Mouse (Mus musculus) intestine, embryonic 15.5 days (tissue): ENCODE measurements around the gene Spata31d1b. TPM values are rescaled to one million over a fixed set of nuclear protein-coding genes. Genes with fewer than 3 reads are reported as not detected.

Experiments used
- ATAC-seq: fragments of 200-750 bp; cut with Nextera tagmentation; 2 replicates; pipeline ENCODE4 v1.8.0; 2017; ENCODE audit warnings: moderate TSS enrichment, moderate library complexity
- H3K27ac ChIP-seq: fragments of 300-500 bp; sonication (generic); 2 replicates; pipeline ENCODE4 v1.5.1; 2015; ENCODE audit warnings: mild to moderate bottlenecking, inconsistent platforms
- H3K27me3 ChIP-seq: fragments of 300-500 bp; sonication (generic); replicated peaks from 2 replicates; pipeline ENCODE4 v1.6.1; 2015; ENCODE audit warnings: inconsistent platforms
- H3K36me3 ChIP-seq: fragments of 300-500 bp; sonication (generic); 2 replicates; pipeline ENCODE4 v1.6.1; 2015; ENCODE audit warnings: inconsistent platforms
- H3K4me1 ChIP-seq: fragments of 300-500 bp; sonication (generic); replicated peaks from 2 replicates; pipeline ENCODE4 v1.6.1; 2015; ENCODE audit warnings: inconsistent platforms
- H3K4me2 ChIP-seq: fragments of 300-500 bp; sonication (generic); replicated peaks from 2 replicates; pipeline ENCODE4 v1.6.1; 2015; ENCODE audit warnings: mild to moderate bottlenecking, inconsistent platforms
- H3K4me3 ChIP-seq: fragments of 300-500 bp; sonication (generic); replicated peaks from 2 replicates; pipeline ENCODE4 v1.5.1; 2015; ENCODE audit warnings: inconsistent platforms
- H3K9ac ChIP-seq: fragments of 300-500 bp; sonication (generic); 2 replicates; pipeline ENCODE4 v1.6.1; 2015; ENCODE audit warnings: inconsistent platforms
- H3K9me3 ChIP-seq: fragments of 300-500 bp; sonication (generic); 2 replicates; pipeline ENCODE4 v1.6.1; 2016; ENCODE audit warnings: inconsistent platforms
- WGBS: fragments of 180-500 bp; shearing (Covaris S2); methylation state at CpG from one replicate; pipeline ENCODE4 v1.1.7; 2015; 5-methylcytosine and 5-hydroxymethylcytosine counted together
- polyA plus RNA-seq: library from polyadenylated mRNA; unstranded; fragments of >200 nt; fragmentation: Nextera tagmentation; extraction: Ambion mirVana; gene quantifications from 2 replicates; pipeline ENCODE4 v1.2.1, GENCODE M21; 2015

Spata31d1b gene
- polyA plus RNA-seq, 1 experiment from 2014 or later, result not detected

- Histone ChIP-seq H3K4me2 (peak overlapping the region; percentile 84), H3K9me3 (no peaks in the 10 kb centered on the region), H3K9ac (peak overlapping the region; percentile 84), H3K27ac (no peak overlapping the region), H3K27me3 (no peaks in the 10 kb centered on the region), H3K36me3 (no peaks in the 10 kb centered on the region), H3K4me3 (peak overlapping the region; percentile 87), H3K4me1 (peaks cover 33% of the 10 kb centered on the region)
- WGBS, result 28% methylated on average over 13 of the region's 13 CpGs
- no peak for ATAC-seq
Observed at GRCm38 (mm10) chr13:59768531-59768930, 56.4 kb downstream of the Spata31d1b start.

Other genes with a start within 250 kb of the Spata31d1b start
- gene Agtpbp1, start 127.1 kb upstream of the Spata31d1b start, polyA plus RNA-seq, result 15.7 and 15.8 TPM in 2 replicates
- 67.4 and 70.6 TPM in 2 replicates for gene Naa35, start 127.0 kb upstream of the Spata31d1b start, polyA plus RNA-seq
- 81.8 and 86.9 TPM in 2 replicates for gene Golm1, start 36.5 kb upstream of the Spata31d1b start, polyA plus RNA-seq
- gene 4921517D22Rik, start 18.2 kb upstream of the Spata31d1b start, polyA plus RNA-seq, result not detected in 2 replicates
- gene Spata31d1a, start 2.0 kb upstream of the Spata31d1b start, polyA plus RNA-seq, result 0.03 TPM in 1 of 2 replicates, not detected in the other
- gene Spata31d1d, start 19.5 kb downstream of the Spata31d1b start, polyA plus RNA-seq, result not detected in 2 replicates
- gene 1700014D04Rik, start 34.5 kb downstream of the Spata31d1b start, polyA plus RNA-seq, result not detected in 2 replicates
- 114 and 117 TPM in 2 replicates for gene Isca1, start 57.5 kb downstream of the Spata31d1b start, polyA plus RNA-seq
- not detected in 2 replicates for gene Gm49354, start 70.0 kb downstream of the Spata31d1b start, polyA plus RNA-seq
- 41.7 and 43.6 TPM in 2 replicates for gene Tut7, start 110.9 kb downstream of the Spata31d1b start, polyA plus RNA-seq